Mouse (Mus musculus) lung, postnatal 0 days (tissue): ENCODE results near the gene Foxf2. TPM values are rescaled to one million over a fixed set of nuclear protein-coding genes. Genes with fewer than 3 reads are reported as not detected.

Source experiments
- ATAC-seq: fragments of 200-750 bp; cut with Nextera tagmentation; 2 replicates; pipeline ENCODE4 v1.8.0; 2017; ENCODE audit warnings: moderate library complexity
- DNase-seq: peaks from one replicate; pipeline ENCODE4 v3.0.0-alpha.2; 2016; ENCODE audit warnings: low spot score
- H3K27ac ChIP-seq: fragments of 300-500 bp; sonication (generic); 2 replicates; pipeline ENCODE4 v1.5.1; 2014; ENCODE audit warnings: antibody characterized with exemption, mild to moderate bottlenecking, low read length, mixed read lengths
- H3K27me3 ChIP-seq: fragments of 300-500 bp; sonication (generic); replicated peaks from 2 replicates; pipeline ENCODE4 v1.6.1; 2014; ENCODE audit warnings: low read length, mixed read lengths; ENCODE audit not compliant: insufficient read depth
- H3K36me3 ChIP-seq: fragments of 300-500 bp; sonication (generic); 2 replicates; pipeline ENCODE4 v1.6.1; 2014; ENCODE audit warnings: low read length, mixed read lengths; ENCODE audit not compliant: insufficient read depth
- H3K4me1 ChIP-seq: fragments of 300-500 bp; sonication (generic); 2 replicates; pipeline ENCODE4 v1.6.1; 2014; ENCODE audit warnings: antibody characterized with exemption, low read depth, low read length, mixed read lengths; ENCODE audit not compliant: insufficient read depth
- H3K4me2 ChIP-seq: fragments of 300-500 bp; sonication (generic); replicated peaks from 2 replicates; pipeline ENCODE4 v1.6.1; 2014; ENCODE audit warnings: low read depth, mild to moderate bottlenecking, low read length, moderate library complexity, mixed read lengths
- H3K4me3 ChIP-seq: fragments of 300-500 bp; sonication (generic); 2 replicates; pipeline ENCODE4 v1.5.1; 2014; ENCODE audit warnings: low read depth, low read length
- H3K9ac ChIP-seq: fragments of 300-500 bp; sonication (generic); replicated peaks from 2 replicates; pipeline ENCODE4 v1.6.1; 2014; ENCODE audit warnings: low read depth, mild to moderate bottlenecking
- H3K9me3 ChIP-seq: fragments of 300-500 bp; sonication (generic); 2 replicates; pipeline ENCODE4 v1.6.1; 2016; ENCODE audit warnings: low read length, mixed read lengths
- CTCF ChIP-seq: IDR thresholded peaks from 2 replicates; pipeline ENCODE4 v1.5.1; 2016; ENCODE audit warnings: antibody characterized with exemption, mild to moderate bottlenecking
- EP300 ChIP-seq: IDR thresholded peaks from 2 replicates; pipeline ENCODE4 v1.6.1; 2016; ENCODE audit warnings: antibody characterized with exemption, mild to moderate bottlenecking, control low read depth
- WGBS: fragments of 180-500 bp; shearing (Covaris S2); extraction: QIAGEN DNeasy Blood & Tissue Kit; methylation state at CpG from one replicate; pipeline ENCODE4 v1.1.7; 2014; 5-methylcytosine and 5-hydroxymethylcytosine counted together
- polyA plus RNA-seq: library from polyadenylated mRNA; unstranded; fragments of >200 nt; fragmentation: Nextera tagmentation; extraction: Ambion mirVana; gene quantifications from 2 replicates; pipeline ENCODE4 v1.2.1, GENCODE M21; 2015

Gene Foxf2
- polyA plus RNA-seq, 1 experiment from 2014 or later, result 14.9 TPM

DNA sequence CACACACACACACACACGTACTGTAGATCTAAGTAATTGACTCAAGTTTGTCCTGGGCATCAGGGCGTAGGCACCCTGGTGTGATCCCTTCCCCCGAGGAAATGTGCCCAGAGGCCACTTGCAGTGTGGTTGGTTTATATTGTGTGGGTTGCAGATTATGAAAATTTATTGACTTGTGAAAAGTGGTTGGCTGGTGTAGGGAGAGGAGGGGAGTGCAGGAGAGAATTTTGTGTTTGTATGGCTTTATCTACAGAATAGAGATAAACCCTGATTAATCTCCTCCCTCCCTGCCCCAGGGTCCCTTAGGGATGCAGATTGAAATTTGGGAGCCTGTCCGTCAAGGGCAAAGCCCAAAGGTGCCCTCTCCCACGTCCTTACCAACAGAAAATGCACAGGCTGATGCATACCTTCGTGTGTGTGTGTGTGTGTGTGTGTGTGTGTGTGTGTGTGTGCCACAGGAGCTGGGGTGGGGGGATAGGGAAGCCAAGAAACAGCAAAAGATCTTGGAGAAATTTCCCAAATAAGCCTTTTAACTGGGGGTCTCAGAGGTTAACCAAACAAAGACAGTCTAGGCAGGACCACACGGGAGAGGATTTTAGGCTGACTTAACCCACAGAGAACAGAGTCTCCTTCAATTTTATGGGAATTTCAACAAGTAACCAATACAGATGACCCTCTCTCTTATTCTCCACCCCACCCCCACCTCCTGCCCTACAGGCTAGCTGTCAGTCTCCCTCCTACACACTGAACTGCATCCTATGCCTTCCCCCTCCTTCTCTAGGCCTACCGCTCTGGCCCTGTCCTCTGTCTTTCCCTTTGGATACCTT, 2.5 kb downstream of the Foxf2 start:
- Histone ChIP-seq H3K4me3 (peak overlapping the region; percentile 60), H3K9ac (peak overlapping the region; percentile 52), H3K27ac (0 out of 2 replicates have a peak overlapping the region, but pooled peaks have one; percentile 22), H3K4me2 (peak overlapping the region; percentile 63), H3K4me1 (peaks cover 4% of the 10 kb centered on the region), H3K36me3 (no peaks in the 10 kb centered on the region), H3K9me3 (no peaks in the 10 kb centered on the region), H3K27me3 (peaks cover 37% of the 10 kb centered on the region)
- ATAC-seq, result no peak
- 24% methylated on average over 8 of the region's 8 CpGs for WGBS
- no peak for TF ChIP-seq CTCF
- TF ChIP-seq EP300, result no peak
- DNase-seq, result no peak

DNA sequence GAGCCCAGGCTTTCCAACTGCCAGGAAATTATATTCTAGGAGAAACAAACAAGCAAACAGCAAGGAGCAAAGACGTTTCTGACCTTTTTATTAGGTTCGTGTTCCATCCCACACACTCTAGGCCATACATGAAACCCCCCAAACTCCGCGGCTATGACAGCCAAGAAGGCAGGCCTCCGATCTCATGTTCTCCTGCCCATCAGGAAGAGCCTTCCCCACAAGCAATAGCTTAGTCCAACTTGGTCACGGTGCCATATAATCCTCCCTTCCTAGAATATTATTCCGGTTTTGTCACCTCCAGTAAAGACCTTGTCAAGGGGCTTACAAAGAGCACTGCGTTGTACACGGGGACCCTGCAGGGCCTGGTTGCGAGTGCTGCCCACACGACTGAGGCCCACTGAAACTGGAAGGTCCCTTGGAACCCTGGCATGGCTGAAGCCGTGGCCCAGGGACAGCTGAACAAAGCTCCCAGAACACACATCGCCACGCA, 3.1 kb downstream of the Foxf2 start:
- H3K4me3 ChIP-seq, result peak overlapping the region; percentile 60
- TF ChIP-seq EP300 (no peak), CTCF (no peak)
- peaks cover 39% of the 10 kb centered on the region for H3K27me3 ChIP-seq
- H3K9me3 ChIP-seq, result no peaks in the 10 kb centered on the region
- ATAC-seq (no peak), DNase-seq (no peak)
- peaks cover 4% of the 10 kb centered on the region for H3K4me1 ChIP-seq
- peak overlapping the region; percentile 52 for H3K9ac ChIP-seq
- H3K36me3 ChIP-seq, result no peaks in the 10 kb centered on the region
- peak overlapping the region; percentile 44; the same call in 1 of the 2 replicates for H3K27ac ChIP-seq
- WGBS, result 5% methylated on average over 14 of the region's 14 CpGs
- H3K4me2 ChIP-seq, result peak overlapping the region; percentile 63

DNA sequence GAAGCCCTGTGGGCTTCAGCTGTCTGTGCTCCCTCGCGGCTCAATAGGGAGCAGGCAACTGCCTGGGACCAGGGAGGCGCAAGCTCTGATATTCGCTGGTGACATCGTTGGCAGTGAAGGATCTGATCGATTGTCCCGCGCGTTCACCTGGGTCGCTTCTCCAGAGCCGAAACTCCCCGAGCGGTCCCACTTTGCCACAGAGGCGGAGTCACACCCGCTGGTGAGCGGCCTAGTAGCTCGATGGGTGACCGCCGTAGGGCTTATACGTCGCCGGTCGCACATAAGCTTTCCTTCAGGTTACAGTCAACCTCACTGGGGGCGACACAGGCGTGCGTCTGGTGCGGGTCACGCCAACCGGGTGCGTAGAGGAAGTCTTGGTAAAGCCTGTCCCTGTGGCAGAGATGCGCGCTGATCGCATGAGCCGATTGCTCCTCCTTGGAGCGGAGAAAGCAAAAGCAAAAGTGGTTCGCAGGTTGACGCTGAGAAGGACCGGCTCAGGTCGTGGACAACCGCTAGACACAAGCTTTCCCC, 3.8 kb downstream of the Foxf2 start:
- Histone ChIP-seq H3K4me2 (peak overlapping the region; percentile 63), H3K4me1 (peaks cover 4% of the 10 kb centered on the region), H3K9ac (peak overlapping the region; percentile 52), H3K36me3 (no peaks in the 10 kb centered on the region), H3K27me3 (peaks cover 41% of the 10 kb centered on the region), H3K4me3 (peak overlapping the region; percentile 60), H3K27ac (peak overlapping the region; percentile 57), H3K9me3 (no peaks in the 10 kb centered on the region)
- DNase-seq (peak; percentile 53), ATAC-seq (no peak)
- WGBS, result 2% methylated on average over 40 of the region's 40 CpGs
- no peak for TF ChIP-seq EP300
- no peak for TF ChIP-seq CTCF

DNA sequence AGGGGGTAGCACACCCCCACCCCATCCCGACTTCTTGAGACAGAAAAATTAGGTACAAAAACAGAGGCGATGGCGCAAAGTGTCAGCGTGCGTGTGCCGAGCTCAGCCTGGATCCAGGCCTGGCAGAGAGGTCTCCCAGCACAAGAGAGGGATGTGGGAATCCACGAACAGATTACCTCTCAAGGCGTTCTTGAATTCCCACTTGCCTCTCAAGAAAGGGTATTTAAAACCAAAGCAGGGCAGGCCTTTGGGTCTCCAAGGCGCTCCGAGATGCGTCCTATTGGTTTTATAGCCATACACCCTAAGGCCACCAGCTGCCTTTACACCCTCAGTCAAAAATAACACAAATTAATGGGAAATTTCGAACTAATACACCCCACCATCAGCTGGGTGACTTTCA, 4.4 kb downstream of the Foxf2 start:
- peak overlapping the region; percentile 63 for H3K4me2 ChIP-seq
- WGBS, result 25% methylated on average over 12 of the region's 12 CpGs
- no peaks in the 10 kb centered on the region for H3K36me3 ChIP-seq
- ATAC-seq (no peak), DNase-seq (no peak)
- H3K4me3 ChIP-seq, result peak overlapping the region; percentile 60
- H3K9me3 ChIP-seq, result no peaks in the 10 kb centered on the region
- TF ChIP-seq CTCF (no peak), EP300 (no peak)
- H3K27ac ChIP-seq, result peak overlapping the region; percentile 57
- H3K27me3 ChIP-seq, result peaks cover 39% of the 10 kb centered on the region
- H3K9ac ChIP-seq, result peak overlapping the region; percentile 52
- H3K4me1 ChIP-seq, result peaks cover 4% of the 10 kb centered on the region

DNA sequence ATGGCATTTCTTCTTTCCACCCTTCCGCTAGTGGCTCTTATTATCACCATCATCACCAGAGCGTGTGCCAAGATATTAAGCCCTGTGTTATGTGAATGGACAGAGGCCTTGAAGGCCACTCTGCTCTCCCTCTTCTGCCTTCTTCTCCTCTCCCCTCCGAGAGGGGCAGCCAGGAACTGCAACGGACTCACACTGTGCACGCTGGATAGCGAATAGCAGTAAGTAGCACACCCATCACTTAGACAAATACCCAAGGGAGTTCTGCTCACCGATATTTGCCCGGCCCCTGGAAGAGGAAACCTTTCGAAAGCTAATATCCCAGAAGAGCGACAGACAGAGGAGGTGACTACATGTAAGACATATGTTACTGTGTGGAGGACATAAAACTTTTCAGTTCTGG, 4.9 kb downstream of the Foxf2 start:
- H3K9me3 ChIP-seq, result no peaks in the 10 kb centered on the region
- peak overlapping the region; percentile 63; the same call in 1 of the 2 replicates for H3K4me2 ChIP-seq
- peaks cover 4% of the 10 kb centered on the region; the same call in 1 of the 2 replicates for H3K4me1 ChIP-seq
- WGBS, result 20% methylated on average over 10 of the region's 10 CpGs
- TF ChIP-seq EP300, result no peak
- TF ChIP-seq CTCF, result no peak
- ATAC-seq (no peak), DNase-seq (peak; percentile 33)
- no peak overlapping the region for H3K27ac ChIP-seq
- peaks cover 34% of the 10 kb centered on the region for H3K27me3 ChIP-seq
- no peak overlapping the region for H3K9ac ChIP-seq
- no peaks in the 10 kb centered on the region for H3K36me3 ChIP-seq
- no peak overlapping the region; the same call in 1 of the 2 replicates for H3K4me3 ChIP-seq

DNA sequence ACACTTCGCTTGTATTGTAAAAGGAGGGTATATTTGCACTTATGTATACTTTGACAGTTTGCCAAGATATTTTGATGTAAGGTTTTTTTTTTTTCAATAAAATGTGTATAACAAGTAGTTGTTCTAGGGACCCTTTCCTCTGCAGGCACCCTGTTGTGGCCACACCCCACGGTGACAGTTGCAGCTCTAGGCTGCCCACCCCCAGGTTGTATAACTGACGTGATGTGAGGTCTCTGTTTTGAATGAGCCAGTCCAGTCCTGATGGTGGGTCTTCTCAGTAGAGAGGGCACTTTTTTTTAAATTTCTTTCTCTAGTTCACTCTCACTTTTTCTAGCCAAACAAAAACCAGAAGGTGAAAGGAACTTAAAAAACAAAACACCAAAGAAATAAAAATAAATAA, 5.7 kb downstream of the Foxf2 start:
- H3K36me3 ChIP-seq, result no peaks in the 10 kb centered on the region
- H3K27me3 ChIP-seq, result peaks cover 27% of the 10 kb centered on the region
- H3K9me3 ChIP-seq, result no peaks in the 10 kb centered on the region
- no peak overlapping the region for H3K4me2 ChIP-seq
- DNase-seq (no peak), ATAC-seq (no peak)
- TF ChIP-seq EP300 (no peak), CTCF (no peak)
- no peak overlapping the region for H3K27ac ChIP-seq
- no peak overlapping the region for H3K9ac ChIP-seq
- WGBS, result 27% methylated on average over 3 of the region's 3 CpGs
- peaks cover 4% of the 10 kb centered on the region; the same call in 1 of the 2 replicates for H3K4me1 ChIP-seq
- H3K4me3 ChIP-seq, result no peak overlapping the region
